Mouse (Mus musculus): ENCODE measurements around the gene Helt. TPM values are rescaled to one million over a fixed set of nuclear protein-coding genes. Genes with fewer than 3 reads are reported as not detected.

Helt gene
- polyA plus RNA-seq, 1 experiment from 2014 or later: 0.23 TPM

Other genes starting within 250 kb of the Helt start
- gene Cfap97, start 142.9 kb downstream of the Helt start, polyA plus RNA-seq (2015; fragmentation: Nextera tagmentation; extraction: Ambion mirVana): 36.7 and 39.0 TPM in 2 replicates
- gene Snx25, start 142.5 kb downstream of the Helt start, polyA plus RNA-seq (2015; fragmentation: Nextera tagmentation; extraction: Ambion mirVana): 10.7 and 13.3 TPM in 2 replicates
- 274 and 292 TPM in 2 replicates for gene Slc25a4, start 83.4 kb downstream of the Helt start, polyA plus RNA-seq (2015; fragmentation: Nextera tagmentation; extraction: Ambion mirVana)
- 6.6 and 8.4 TPM in 2 replicates for gene Acsl1, start 176.4 kb upstream of the Helt start, polyA plus RNA-seq (2015; fragmentation: Nextera tagmentation; extraction: Ambion mirVana)

Measured in thymus, postnatal 0 days (tissue).